Mouse (Mus musculus) bone marrow, adult 2 months (tissue): ENCODE results near the gene Sh2d6. TPM values are rescaled to one million over a fixed set of nuclear protein-coding genes. Genes with fewer than 3 reads are reported as not detected.

Experiments used
- H3K27ac ChIP-seq: fragments of 200-500 bp; 2 replicates; pipeline ENCODE4 v1.5.1; 2012; ENCODE audit warnings: low read depth, mild to moderate bottlenecking, control low read depth, inconsistent platforms, low read length; ENCODE audit not compliant: control insufficient read depth, poor library complexity, insufficient read depth
- H3K4me1 ChIP-seq: fragments of 200-500 bp; 2 replicates; pipeline ENCODE4 v1.6.1; 2011; ENCODE audit warnings: low read length; ENCODE audit not compliant: control insufficient read depth, insufficient read depth
- H3K4me3 ChIP-seq: fragments of 200-500 bp; replicated peaks from 2 replicates; pipeline ENCODE3; 2011; ENCODE audit warnings: mild to moderate bottlenecking, low read depth, low read length, control low read depth; ENCODE audit not compliant: control insufficient read depth
- CTCF ChIP-seq: fragments of 200-500 bp; IDR thresholded peaks from 2 replicates; pipeline ENCODE4 v1.5.1; 2011; ENCODE audit warnings: low read length, control low read depth; ENCODE audit not compliant: control insufficient read depth, insufficient read depth
- POLR2A ChIP-seq: fragments of 200-500 bp; IDR thresholded peaks from 2 replicates; pipeline ENCODE4 v1.6.1; 2011; ENCODE audit warnings: low read depth, mild to moderate bottlenecking, control low read depth, low read length, borderline replicate concordance; ENCODE audit not compliant: control insufficient read depth
- WGBS: fragments of 180-500 bp; shearing (Covaris S2); methylation state at CpG from one replicate; pipeline ENCODE4 v1.1.7; 2018; 5-methylcytosine and 5-hydroxymethylcytosine counted together
- polyA plus RNA-seq: library from polyadenylated mRNA; stranded (reverse); fragments of >200 nt; gene quantifications from 2 replicates; pipeline ENCODE4 v1.2.4, GENCODE M21; 2011; ENCODE audit warnings: low replicate concordance; ENCODE audit not compliant: missing spikeins, insufficient read depth, insufficient read length

The Sh2d6 gene
- polyA plus RNA-seq, 1 experiment = not detected

GRCm38 (mm10) chr6:72473264-72474041 is 48.1 kb downstream of the Sh2d6 start:
- Histone ChIP-seq H3K27ac (no peak overlapping the region), H3K4me1 (no peaks in the 10 kb centered on the region; the same call in 1 of the 2 replicates), H3K4me3 (no peak overlapping the region)
- 62% methylated on average over 14 of the region's 14 CpGs for WGBS
- TF ChIP-seq POLR2A (no peak), CTCF (no peak)

DNA sequence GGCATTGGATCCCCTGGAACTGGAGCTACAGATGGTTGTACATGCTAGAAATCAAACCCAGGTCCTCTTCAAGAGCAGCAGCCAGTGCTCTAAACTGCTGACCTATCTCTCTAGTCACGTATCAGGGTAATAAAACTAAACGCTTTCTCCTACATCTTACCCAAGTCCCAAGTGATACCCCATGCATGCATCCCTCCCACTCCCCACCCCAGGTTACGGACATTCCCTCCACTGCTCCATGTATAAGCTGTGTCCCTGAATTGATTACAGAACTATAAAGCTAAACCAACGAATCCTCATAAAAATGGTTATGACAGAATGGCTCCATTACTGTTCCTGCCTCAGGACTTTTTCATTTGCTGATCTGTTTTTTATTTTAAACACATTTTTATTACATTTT is 55.3 kb downstream of the Sh2d6 start:
- Histone ChIP-seq H3K4me1 (no peaks in the 10 kb centered on the region; the same call in 1 of the 2 replicates), H3K27ac (no peak overlapping the region), H3K4me3 (no peak overlapping the region)
- TF ChIP-seq CTCF = no peak
- WGBS = 82% methylated on average over 4 of the region's 4 CpGs

GRCm38 (mm10) chr6:72465361-72466157 is 55.9 kb downstream of the Sh2d6 start:
- TF ChIP-seq POLR2A = no peak
- no peak for TF ChIP-seq CTCF
- H3K4me1 ChIP-seq = no peaks in the 10 kb centered on the region; the same call in none of the 2 replicates
- WGBS = 86% methylated on average over 8 of the region's 8 CpGs

More at GRCm38 (mm10) chr6:72465361-72466157, 55.9 kb downstream of the Sh2d6 start:
- Histone ChIP-seq H3K4me3 (no peak overlapping the region), H3K27ac (no peak overlapping the region)

Other genes with a start within 250 kb of the Sh2d6 start
- gene Sftpb, start 217.1 kb downstream of the Sh2d6 start, polyA plus RNA-seq = not detected in 2 replicates
- gene Usp39, start 176.5 kb downstream of the Sh2d6 start, polyA plus RNA-seq = 30.0 and 53.7 TPM in 2 replicates
- 12.9 and 21.8 TPM in 2 replicates for gene 0610030E20Rik, start 174.4 kb downstream of the Sh2d6 start, polyA plus RNA-seq
- gene Tmem150a, start 166.3 kb downstream of the Sh2d6 start, polyA plus RNA-seq = 2.2 and 10.2 TPM in 2 replicates
- 62.6 and 104 TPM in 2 replicates for gene Rnf181, start 154.8 kb downstream of the Sh2d6 start, polyA plus RNA-seq
- 80.8 and 96.2 TPM in 2 replicates for gene Vamp5, start 141.2 kb downstream of the Sh2d6 start, polyA plus RNA-seq
- 483 and 542 TPM in 2 replicates for gene Vamp8, start 131.0 kb downstream of the Sh2d6 start, polyA plus RNA-seq
- 2.6 and 8.1 TPM in 2 replicates for gene Ggcx, start 107.4 kb downstream of the Sh2d6 start, polyA plus RNA-seq
- gene Mat2a, start 82.1 kb downstream of the Sh2d6 start, polyA plus RNA-seq = 69.9 and 85.8 TPM in 2 replicates
- gene Capg, start 22.7 kb upstream of the Sh2d6 start, polyA plus RNA-seq = 16.4 and 60.4 TPM in 2 replicates
- gene Elmod3, start 76.7 kb upstream of the Sh2d6 start, polyA plus RNA-seq = 2.7 and 5.2 TPM in 2 replicates
- 1.3 and 4.0 TPM in 2 replicates for gene Retsat, start 76.8 kb upstream of the Sh2d6 start, polyA plus RNA-seq
- 6.4 and 13.5 TPM in 2 replicates for gene Tgoln1, start 95.3 kb upstream of the Sh2d6 start, polyA plus RNA-seq